Mouse (Mus musculus) neural tube, embryonic 12.5 days (tissue): ENCODE measurements around the gene Ric8b. TPM values are rescaled to one million over a fixed set of nuclear protein-coding genes. Genes with fewer than 3 reads are reported as not detected.

Experiments used
- ATAC-seq: fragments of 200-750 bp; cut with Nextera tagmentation; 2 replicates; pipeline ENCODE4 v1.8.0; 2017; ENCODE audit warnings: low read depth, mild to moderate bottlenecking, moderate TSS enrichment, moderate library complexity; ENCODE audit not compliant: low FRiP score
- H3K27ac ChIP-seq: fragments of 300-500 bp; sonication (generic); 2 replicates; pipeline ENCODE4 v1.5.1; 2016
- H3K27me3 ChIP-seq: fragments of 300-500 bp; sonication (generic); replicated peaks from 2 replicates; pipeline ENCODE4 v1.6.1; 2016; ENCODE audit warnings: mild to moderate bottlenecking
- H3K36me3 ChIP-seq: fragments of 300-500 bp; sonication (generic); 2 replicates; pipeline ENCODE4 v1.6.1; 2016; ENCODE audit warnings: mild to moderate bottlenecking
- H3K4me1 ChIP-seq: fragments of 300-500 bp; sonication (generic); 2 replicates; pipeline ENCODE4 v1.6.1; 2016
- H3K4me2 ChIP-seq: fragments of 300-500 bp; sonication (generic); replicated peaks from 2 replicates; pipeline ENCODE4 v1.6.1; 2016; ENCODE audit warnings: mild to moderate bottlenecking
- H3K4me3 ChIP-seq: fragments of 300-500 bp; sonication (generic); 2 replicates; pipeline ENCODE4 v1.5.1; 2016
- H3K9ac ChIP-seq: fragments of 300-500 bp; sonication (generic); 2 replicates; pipeline ENCODE4 v1.6.1; 2016; ENCODE audit warnings: mild to moderate bottlenecking
- H3K9me3 ChIP-seq: fragments of 300-500 bp; sonication (generic); 2 replicates; pipeline ENCODE4 v1.6.1; 2016; ENCODE audit warnings: mild to moderate bottlenecking
- WGBS: fragments of 180-500 bp; shearing (Covaris S2); methylation state at CpG from one replicate; pipeline ENCODE4 v1.1.7; 2016; 5-methylcytosine and 5-hydroxymethylcytosine counted together
- polyA plus RNA-seq: library from polyadenylated mRNA; unstranded; fragments of >200 nt; fragmentation: Nextera tagmentation; extraction: Ambion mirVana; gene quantifications from 2 replicates; pipeline ENCODE4 v1.2.1, GENCODE M21; 2016

The Ric8b gene
- polyA plus RNA-seq, 1 experiment from 2014 or later: 44.1 TPM

GRCm38 (mm10) chr10:85022647-85023312 lies 105.4 kb downstream of the Ric8b start:
- peak; percentile 94 for ATAC-seq
- Histone ChIP-seq H3K27ac (peak overlapping the region; percentile 22; the same call in 1 of the 2 replicates), H3K4me2 (peak overlapping the region; percentile 44), H3K27me3 (peaks cover 10% of the 10 kb centered on the region; the same call in 1 of the 2 replicates), H3K9me3 (no peaks in the 10 kb centered on the region), H3K36me3 (peaks cover 16% of the 10 kb centered on the region), H3K9ac (no peak overlapping the region), H3K4me1 (peaks cover 26% of the 10 kb centered on the region), H3K4me3 (no peak overlapping the region)
- WGBS: 8% methylated on average over 11 of the region's 11 CpGs

GRCm38 (mm10) chr10:85023313-85023666 lies 105.9 kb downstream of the Ric8b start:
- Histone ChIP-seq H3K27me3 (peaks cover 10% of the 10 kb centered on the region; the same call in 1 of the 2 replicates), H3K9ac (no peak overlapping the region), H3K4me1 (peaks cover 26% of the 10 kb centered on the region), H3K4me2 (peak overlapping the region; percentile 44), H3K4me3 (no peak overlapping the region), H3K36me3 (peaks cover 11% of the 10 kb centered on the region), H3K27ac (peak overlapping the region; percentile 37; the same call in 1 of the 2 replicates), H3K9me3 (no peaks in the 10 kb centered on the region)
- peak; percentile 88 for ATAC-seq
- WGBS: 6% methylated on average over 6 of the region's 6 CpGs

GRCm38 (mm10) chr10:85025799-85026424 lies 108.5 kb downstream of the Ric8b start:
- Histone ChIP-seq H3K36me3 (no peaks in the 10 kb centered on the region), H3K9ac (no peak overlapping the region), H3K4me1 (peaks cover 26% of the 10 kb centered on the region), H3K4me2 (no peak overlapping the region), H3K4me3 (no peak overlapping the region), H3K27me3 (peaks cover 4% of the 10 kb centered on the region; the same call in 1 of the 2 replicates), H3K27ac (no peak overlapping the region), H3K9me3 (0 out of 2 replicates have a peak, but pooled peaks cover 5% of the 10 kb centered on the region)
- 88% methylated on average over 11 of the region's 11 CpGs for WGBS
- ATAC-seq: no peak

- Histone ChIP-seq H3K9me3 (0 out of 2 replicates have a peak, but pooled peaks cover 5% of the 10 kb centered on the region), H3K9ac (no peak overlapping the region), H3K36me3 (no peaks in the 10 kb centered on the region), H3K4me1 (peaks cover 13% of the 10 kb centered on the region), H3K27ac (no peak overlapping the region), H3K4me2 (no peak overlapping the region), H3K4me3 (no peak overlapping the region), H3K27me3 (no peaks in the 10 kb centered on the region; the same call in 1 of the 2 replicates)
- ATAC-seq: no peak
- WGBS: 89% methylated on average over 10 of the region's 10 CpGs
These were observed 110.3 kb downstream of the Ric8b start for GRCm38 (mm10) chr10:85027619-85028175.

GRCm38 (mm10) chr10:85035131-85035725 lies 117.8 kb downstream of the Ric8b start:
- Histone ChIP-seq H3K9ac (no peak overlapping the region), H3K27ac (no peak overlapping the region), H3K4me1 (0 out of 2 replicates have a peak, but pooled peaks cover 8% of the 10 kb centered on the region), H3K4me3 (no peak overlapping the region), H3K4me2 (no peak overlapping the region), H3K27me3 (no peaks in the 10 kb centered on the region), H3K36me3 (no peaks in the 10 kb centered on the region), H3K9me3 (0 out of 2 replicates have a peak, but pooled peaks cover 8% of the 10 kb centered on the region)
- WGBS: 21% methylated on average over 8 of the region's 8 CpGs
- ATAC-seq: no peak

GRCm38 (mm10) chr10:85038147-85038546 lies 120.7 kb downstream of the Ric8b start:
- Histone ChIP-seq H3K27ac (no peak overlapping the region), H3K27me3 (peaks cover 10% of the 10 kb centered on the region), H3K4me3 (no peak overlapping the region), H3K9ac (no peak overlapping the region), H3K9me3 (0 out of 2 replicates have a peak, but pooled peaks cover 4% of the 10 kb centered on the region), H3K4me2 (no peak overlapping the region), H3K4me1 (0 out of 2 replicates have a peak, but pooled peaks cover 8% of the 10 kb centered on the region), H3K36me3 (no peaks in the 10 kb centered on the region)
- 59% methylated on average over 10 of the region's 10 CpGs for WGBS
- no peak for ATAC-seq

GRCm38 (mm10) chr10:85038852-85039251 lies 121.4 kb downstream of the Ric8b start:
- H3K4me1 ChIP-seq: 0 out of 2 replicates have a peak, but pooled peaks cover 8% of the 10 kb centered on the region
- WGBS: 95% methylated on average over 5 of the region's 5 CpGs
- H3K4me2 ChIP-seq: no peak overlapping the region
- no peak overlapping the region for H3K4me3 ChIP-seq
- no peak for ATAC-seq
- no peaks in the 10 kb centered on the region for H3K36me3 ChIP-seq
- H3K9ac ChIP-seq: no peak overlapping the region
- H3K9me3 ChIP-seq: 0 out of 2 replicates have a peak, but pooled peaks cover 4% of the 10 kb centered on the region
- no peak overlapping the region for H3K27ac ChIP-seq
- peaks cover 10% of the 10 kb centered on the region for H3K27me3 ChIP-seq

GRCm38 (mm10) chr10:85044191-85044711 lies 126.8 kb downstream of the Ric8b start:
- Histone ChIP-seq H3K4me3 (peak overlapping the region; percentile 8; the same call in 1 of the 2 replicates), H3K36me3 (no peaks in the 10 kb centered on the region), H3K4me2 (peak overlapping the region; percentile 55), H3K4me1 (peaks cover 11% of the 10 kb centered on the region), H3K27me3 (peaks cover 10% of the 10 kb centered on the region), H3K9me3 (no peaks in the 10 kb centered on the region), H3K9ac (peak overlapping the region; percentile 21; the same call in 1 of the 2 replicates), H3K27ac (no peak overlapping the region)
- whole genome bisulfite sequencing: 8% methylated on average over 17 of the region's 17 CpGs
- ATAC-seq: peak; percentile 82

- Histone ChIP-seq H3K27me3 (peaks cover 10% of the 10 kb centered on the region), H3K4me2 (peak overlapping the region; percentile 55), H3K4me1 (peaks cover 11% of the 10 kb centered on the region), H3K4me3 (peak overlapping the region; percentile 8; the same call in 1 of the 2 replicates), H3K36me3 (no peaks in the 10 kb centered on the region), H3K9me3 (no peaks in the 10 kb centered on the region), H3K27ac (no peak overlapping the region), H3K9ac (peak overlapping the region; percentile 21; the same call in 1 of the 2 replicates)
- 11% methylated on average over 24 of the region's 24 CpGs for WGBS
- no peak for ATAC-seq
These were observed 127.6 kb downstream of the Ric8b start for GRCm38 (mm10) chr10:85044732-85045720.

- peaks cover 11% of the 10 kb centered on the region for H3K4me1 ChIP-seq
- H3K27me3 ChIP-seq: peaks cover 10% of the 10 kb centered on the region
- no peak overlapping the region for H3K4me3 ChIP-seq
- ATAC-seq: no peak
- no peaks in the 10 kb centered on the region for H3K36me3 ChIP-seq
- WGBS: 35% methylated on average over 5 of the region's 5 CpGs
- no peak overlapping the region for H3K9ac ChIP-seq
- no peaks in the 10 kb centered on the region for H3K9me3 ChIP-seq
- no peak overlapping the region for H3K4me2 ChIP-seq
- H3K27ac ChIP-seq: no peak overlapping the region
These were observed 129.2 kb downstream of the Ric8b start for GRCm38 (mm10) chr10:85046585-85046984.

- Histone ChIP-seq H3K27me3 (no peaks in the 10 kb centered on the region), H3K9me3 (no peaks in the 10 kb centered on the region), H3K4me2 (no peak overlapping the region), H3K4me3 (no peak overlapping the region), H3K27ac (no peak overlapping the region), H3K9ac (no peak overlapping the region), H3K4me1 (peaks cover 11% of the 10 kb centered on the region), H3K36me3 (no peaks in the 10 kb centered on the region)
- no peak for ATAC-seq
- WGBS: 97% methylated on average over 8 of the region's 8 CpGs
These were observed 130.6 kb downstream of the Ric8b start for GRCm38 (mm10) chr10:85048008-85048407.
